Mouse (Mus musculus) mature B cell (primary cell): ENCODE results near the gene Rnf39.

Source experiments
- in situ Hi-C: fragments of 300-500 bp; cut with MboI; formaldehyde crosslinking; loops from 2 replicates; pipeline ENCODE4 v1.14.3; 2019

The Rnf39 gene

DNA sequence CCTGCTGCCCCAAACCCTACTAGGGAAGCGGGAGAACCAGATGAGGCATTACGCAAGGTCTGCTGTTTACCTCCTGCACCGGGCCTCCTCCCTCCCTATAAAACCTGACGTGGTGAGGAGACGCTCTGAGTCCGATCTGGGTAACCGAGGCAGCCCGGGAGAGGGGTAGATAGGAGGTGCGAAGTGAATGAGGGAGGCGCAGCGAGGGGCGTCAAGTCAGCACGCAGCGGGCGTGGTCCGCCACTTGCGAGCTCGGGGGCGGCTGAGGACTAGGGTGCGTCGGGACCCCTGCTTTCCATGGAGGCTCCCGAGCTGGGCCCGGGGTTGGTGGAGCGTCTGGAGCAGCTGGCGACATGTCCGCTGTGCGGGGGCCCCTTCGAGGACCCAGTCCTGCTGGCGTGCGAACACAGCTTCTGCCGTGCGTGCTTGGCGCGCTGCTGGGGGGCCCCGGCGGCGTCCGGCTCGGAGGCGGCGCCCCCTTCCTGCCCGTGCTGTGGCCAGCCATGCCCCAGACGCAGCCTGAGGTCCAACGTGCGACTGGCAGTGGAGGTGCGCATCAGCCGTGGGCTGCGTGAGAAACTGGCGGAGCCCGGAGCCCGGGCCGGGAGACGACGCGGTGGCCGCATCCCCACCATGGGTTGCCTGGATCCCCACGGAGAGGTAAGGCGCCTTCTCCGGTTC, at the start of gene Rnf39:
Gene Rnf39 (plus strand): TSS at position 128 of the 681 bp plus-strand sequence.
- in situ Hi-C loops, result no loop called here

DNA sequence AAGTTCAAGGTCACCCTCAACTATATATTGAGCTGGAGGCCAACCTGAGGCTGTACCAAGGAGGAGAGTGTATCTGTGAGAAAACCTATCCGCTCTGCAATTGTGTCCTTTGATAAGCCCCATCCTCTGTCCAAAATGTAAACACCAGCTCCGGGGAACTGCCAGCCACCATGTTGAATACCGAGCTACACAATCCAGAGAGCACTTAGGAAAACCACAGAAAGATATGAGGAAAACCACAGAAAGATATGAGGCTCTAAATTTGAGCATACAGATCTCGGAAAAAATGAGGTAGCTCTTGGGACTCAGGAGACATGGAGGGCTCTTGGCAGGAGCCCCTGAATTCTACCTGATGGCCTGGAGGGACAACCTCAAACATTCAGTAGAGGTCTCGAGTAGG, 49.3 kb upstream of the Rnf39 start:
- in situ Hi-C loops, result no loop called here

DNA sequence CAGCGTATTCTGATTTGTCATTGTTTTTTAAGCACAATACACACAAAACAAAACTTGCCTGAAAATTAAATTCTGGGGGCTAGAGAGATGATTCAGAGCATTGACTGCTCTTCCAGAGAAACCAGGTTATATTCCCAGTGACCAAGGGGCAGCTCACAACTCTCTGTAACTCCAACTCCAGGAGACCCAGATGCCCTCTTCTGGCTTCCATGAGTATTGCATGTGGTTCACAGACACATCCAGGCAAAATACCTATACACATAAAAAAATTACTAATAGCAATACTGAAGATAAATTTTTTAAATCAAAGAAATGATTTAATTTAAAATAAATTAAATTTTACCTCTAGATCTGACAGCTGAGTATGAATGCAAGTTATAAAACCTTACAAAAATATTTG, 46.1 kb upstream of the Rnf39 start:
- in situ Hi-C loops, result no loop called here

DNA sequence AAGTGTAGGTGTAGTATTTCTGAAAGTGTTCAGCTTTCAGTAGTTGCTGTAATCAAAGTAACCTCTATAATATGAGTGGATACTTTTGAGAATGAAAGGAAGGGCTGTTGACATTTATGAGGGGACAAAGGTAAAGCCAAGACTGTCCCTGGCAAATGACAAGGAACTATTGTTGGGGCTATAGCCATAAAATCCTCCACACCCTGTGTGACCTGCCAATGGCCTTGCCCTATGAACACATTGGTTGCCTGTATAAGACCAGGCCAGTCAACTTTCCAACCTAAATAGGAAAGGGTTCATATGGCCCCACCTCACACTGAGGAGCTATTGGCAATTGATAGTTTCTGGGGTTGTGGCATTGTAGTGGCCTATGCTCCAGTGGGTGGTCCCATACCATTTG, 45.7 kb upstream of the Rnf39 start:
- in situ Hi-C loops, result no loop called here

DNA sequence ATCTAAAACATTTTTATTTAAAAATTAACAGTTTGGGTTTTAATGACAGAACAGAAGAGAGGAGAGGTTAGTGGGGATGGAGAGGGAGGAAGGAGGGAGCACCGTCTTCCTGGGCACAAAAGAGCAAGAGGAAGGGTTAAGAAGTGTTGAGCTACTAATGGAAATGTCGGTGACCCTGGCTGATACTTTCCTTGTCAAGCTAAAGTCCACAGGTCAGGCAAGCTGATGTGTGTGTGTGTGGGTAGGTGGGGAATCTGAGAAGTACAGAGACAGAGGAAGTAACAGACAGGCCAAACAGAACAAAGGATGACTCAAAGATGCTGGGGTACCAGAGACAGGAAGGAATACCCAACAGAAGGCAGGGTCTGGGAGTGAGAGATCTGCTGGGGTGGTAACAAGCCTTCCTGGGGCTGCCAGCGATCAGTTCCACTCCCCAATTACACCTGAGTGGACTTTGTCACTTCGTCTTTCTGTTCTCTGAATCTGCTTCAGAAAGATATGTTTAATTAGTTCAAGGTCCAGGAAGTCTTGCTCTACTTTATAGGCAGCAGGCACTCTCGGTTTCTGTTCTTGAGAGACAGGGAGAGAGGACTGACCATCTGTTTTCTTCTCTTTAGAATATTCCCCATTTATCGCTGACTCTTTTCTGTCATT, 45.0 kb upstream of the Rnf39 start, which contains the start of gene Trim31:
Gene Trim31 (plus strand): TSS at position 567 of the 654 bp plus-strand sequence.
- in situ Hi-C loops, result no loop called here

DNA sequence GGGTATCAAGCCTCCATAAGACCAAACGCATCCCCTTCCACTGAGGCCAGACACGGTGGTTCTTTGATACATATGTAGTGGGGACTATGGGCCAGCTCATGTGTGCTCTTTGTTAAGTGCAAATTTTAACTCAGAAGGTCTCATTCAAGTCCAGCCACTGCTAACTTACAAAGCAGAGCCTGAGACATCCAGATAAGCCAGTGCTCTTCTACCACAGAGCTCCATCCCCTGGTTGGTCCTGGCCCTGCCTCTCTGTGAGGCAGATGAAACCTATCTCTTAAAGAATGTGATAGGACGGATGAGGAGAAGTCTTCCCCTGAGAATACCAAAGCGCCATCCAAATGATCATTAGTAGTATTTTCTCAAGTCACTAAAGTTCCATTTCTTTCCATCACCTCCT, 43.3 kb upstream of the Rnf39 start:
- in situ Hi-C loops, result no loop called here

DNA sequence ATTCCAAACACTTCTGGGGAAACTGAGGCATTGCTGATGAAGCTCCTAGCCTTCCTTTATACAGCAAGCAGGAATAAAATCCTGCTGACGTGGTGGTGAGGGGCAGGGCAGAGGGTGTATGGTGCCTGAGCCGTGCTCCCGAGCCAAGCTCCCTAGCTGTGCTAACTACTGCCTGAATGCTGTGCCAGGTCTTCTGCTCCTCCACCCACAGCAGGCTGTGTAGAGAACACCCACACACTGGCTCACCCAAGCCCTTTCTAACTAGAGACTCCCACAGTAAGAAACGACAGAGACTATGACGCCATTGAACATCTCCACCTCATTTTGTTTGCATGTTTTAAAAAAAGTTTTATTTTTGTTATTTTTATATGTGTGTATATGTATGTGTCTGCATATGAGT, 42.7 kb upstream of the Rnf39 start:
- in situ Hi-C loops, result no loop called here

DNA sequence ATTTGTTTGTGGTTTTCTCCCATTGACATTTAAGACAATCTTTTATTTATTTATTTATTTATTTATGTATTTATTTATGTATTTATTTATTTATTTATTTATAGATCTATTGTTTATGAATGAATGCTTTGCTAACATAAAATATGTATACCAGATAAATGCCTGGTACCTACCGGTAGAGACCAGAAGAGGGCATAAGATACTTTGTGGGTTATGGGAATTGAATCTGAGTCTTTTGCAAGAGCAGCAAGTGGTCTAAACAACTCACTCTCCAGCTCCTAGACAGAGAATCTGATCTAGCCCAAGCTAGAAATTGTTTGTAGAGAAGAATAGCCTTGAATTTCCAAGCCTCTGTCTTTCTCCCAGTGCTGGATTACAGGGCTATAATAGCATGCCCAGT, 42.0 kb upstream of the Rnf39 start:
- in situ Hi-C loops, result no loop called here

DNA sequence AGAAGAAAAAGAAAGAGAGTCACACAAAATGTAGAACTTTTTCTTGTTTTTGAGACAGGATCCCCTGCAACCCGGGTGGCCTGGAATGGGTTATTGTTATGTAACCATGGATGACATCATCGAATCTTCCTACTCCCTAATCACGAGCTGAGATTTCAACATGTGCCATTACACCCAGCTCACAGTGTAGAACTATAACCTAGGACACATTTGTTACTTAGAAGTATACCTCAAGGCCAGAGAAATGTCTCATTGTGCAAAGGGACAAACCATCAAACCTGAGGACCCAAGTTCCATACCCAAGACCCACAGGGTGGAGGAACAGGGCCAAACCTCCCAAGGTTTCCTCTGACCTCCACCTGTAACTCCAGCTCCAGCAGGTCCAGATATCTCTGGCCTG, 39.1 kb upstream of the Rnf39 start:
- in situ Hi-C loops, result no loop called here

DNA sequence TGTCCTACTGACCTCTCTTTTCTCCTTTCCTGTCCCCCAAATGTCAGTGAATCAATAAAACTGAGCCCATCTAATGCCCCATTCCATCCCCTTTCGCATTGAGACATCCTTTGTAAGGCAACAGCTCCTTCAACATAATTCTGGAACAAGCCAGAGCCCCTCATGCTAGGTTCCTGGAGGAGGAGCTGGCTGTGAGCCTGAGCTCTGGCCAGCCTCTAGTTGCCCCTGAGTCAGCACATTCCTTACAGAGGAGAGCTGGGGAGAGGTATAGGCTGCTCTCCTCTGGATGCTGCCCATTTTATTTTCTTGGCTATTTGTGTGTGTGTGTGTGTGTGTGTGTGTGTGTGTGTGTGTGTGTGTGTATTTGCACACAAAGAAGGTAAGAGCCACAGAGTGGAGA, 34.5 kb upstream of the Rnf39 start:
- in situ Hi-C loops, result no loop called here

DNA sequence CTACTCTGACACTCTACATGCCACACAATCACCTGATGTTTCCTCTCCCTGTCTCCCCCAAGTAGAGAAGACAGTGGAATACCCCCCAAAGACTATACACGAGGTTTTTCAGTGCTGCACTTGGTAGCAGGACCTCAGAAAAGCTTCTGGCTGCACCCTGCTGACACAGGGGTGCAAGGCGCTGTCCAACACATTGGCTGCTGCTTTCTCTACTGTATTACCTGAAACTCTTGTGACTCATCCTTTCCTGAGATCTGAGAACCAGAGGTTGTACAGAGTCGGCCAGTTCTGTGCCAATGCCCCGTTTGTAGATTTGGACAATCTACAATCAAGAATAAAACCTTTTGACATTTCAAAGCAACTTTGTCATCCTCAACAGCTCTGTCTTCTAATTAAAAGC, 32.9 kb upstream of the Rnf39 start:
- in situ Hi-C loops, result no loop called here

DNA sequence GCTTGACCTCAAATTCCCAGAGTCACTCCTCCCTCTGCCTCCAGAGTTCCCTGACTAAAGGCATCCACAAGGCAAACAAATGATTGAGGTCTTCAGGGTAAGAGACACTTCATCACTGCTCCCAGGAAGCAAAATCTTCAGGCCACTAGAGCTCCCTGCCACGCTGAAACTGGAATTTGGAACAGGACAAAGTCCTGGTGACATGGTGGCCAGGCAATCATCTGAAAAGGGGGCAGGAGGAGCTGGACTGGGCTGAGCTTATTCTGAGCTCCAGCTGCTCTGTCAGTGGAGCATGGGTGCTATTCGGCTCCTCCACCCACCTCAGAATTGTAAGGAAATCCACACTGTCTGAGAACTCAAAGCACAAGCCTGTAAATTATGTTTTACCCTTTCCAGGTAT, 30.7 kb upstream of the Rnf39 start:
- in situ Hi-C loops, result no loop called here

DNA sequence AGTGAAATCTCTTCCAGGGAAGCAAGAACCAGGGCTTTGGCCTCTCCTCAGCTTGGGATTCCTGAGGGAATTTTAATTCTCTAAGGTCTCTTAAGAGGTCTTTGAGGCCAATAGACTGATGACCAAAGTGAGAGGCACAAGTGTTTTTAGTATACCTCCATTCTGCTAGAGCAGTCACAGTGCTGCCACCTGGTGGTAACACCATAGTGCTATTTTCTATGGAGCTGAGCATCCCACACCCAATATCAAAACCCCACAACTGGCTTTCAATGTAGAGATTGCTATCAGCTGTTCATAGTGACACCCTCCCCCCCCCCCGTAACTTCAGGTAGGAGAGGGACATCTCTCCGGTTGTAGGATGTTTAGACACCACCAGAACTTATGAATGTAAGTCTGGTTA, 28.6 kb upstream of the Rnf39 start:
- in situ Hi-C loops, result no loop called here

DNA sequence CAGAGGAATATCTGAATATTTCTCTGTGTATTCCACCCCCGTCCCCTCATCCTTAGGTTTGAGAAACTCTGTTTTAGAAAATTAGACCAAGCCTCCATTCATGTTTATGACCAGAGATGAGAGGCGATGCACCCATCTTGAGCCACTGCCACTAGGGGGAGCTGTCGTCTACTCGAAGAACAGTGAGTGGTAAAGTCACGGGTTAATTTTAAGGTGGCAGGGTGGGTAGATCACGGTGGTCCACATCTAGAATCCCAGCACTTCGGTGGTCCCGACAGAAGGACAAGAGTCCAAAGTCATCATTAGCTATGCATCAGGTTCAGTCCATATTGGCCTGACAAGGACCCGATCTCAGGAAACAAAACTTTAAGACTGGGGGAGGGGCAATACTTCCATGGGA, 27.6 kb upstream of the Rnf39 start:
- in situ Hi-C loops, result no loop called here

DNA sequence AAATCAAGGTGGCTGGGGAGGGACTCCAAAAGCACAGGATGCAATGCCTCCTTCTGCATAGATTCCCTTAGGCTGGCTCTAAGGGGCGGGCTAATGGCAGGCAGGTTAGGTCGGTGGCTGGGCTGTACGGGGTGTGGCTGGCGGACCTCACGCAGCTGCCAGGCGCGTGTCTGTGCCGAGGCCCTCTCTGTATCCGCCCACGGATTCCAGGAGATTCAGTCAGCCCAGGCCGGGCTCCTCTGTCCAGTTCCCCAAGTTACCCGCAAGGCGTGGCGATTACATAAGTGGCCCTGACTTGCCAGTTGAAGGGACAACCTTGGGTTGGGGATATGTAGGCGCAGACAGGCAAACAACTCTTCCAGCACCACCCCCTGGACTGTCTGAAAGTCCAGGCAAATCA, 22.5 kb upstream of the Rnf39 start:
- in situ Hi-C loops, result no loop called here

DNA sequence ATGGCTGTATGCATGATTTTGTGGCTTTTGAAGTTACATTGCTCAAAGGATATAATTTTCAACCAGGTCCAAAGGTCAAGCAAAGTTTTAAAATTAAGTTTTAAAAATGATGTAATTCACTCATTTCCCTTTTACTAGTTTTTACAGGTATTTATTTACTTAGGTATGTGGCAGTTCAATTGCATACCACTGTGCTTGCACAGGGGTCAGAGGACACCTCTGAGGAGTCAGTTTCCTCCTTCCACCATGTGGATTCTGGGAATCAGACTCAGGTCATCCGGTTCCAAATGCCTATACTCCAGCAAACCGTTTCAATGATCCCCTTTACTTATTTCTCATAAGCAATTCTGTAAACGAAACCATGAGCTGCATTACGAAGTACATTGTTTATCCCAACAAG, 20.0 kb upstream of the Rnf39 start:
- in situ Hi-C loops, result no loop called here

DNA sequence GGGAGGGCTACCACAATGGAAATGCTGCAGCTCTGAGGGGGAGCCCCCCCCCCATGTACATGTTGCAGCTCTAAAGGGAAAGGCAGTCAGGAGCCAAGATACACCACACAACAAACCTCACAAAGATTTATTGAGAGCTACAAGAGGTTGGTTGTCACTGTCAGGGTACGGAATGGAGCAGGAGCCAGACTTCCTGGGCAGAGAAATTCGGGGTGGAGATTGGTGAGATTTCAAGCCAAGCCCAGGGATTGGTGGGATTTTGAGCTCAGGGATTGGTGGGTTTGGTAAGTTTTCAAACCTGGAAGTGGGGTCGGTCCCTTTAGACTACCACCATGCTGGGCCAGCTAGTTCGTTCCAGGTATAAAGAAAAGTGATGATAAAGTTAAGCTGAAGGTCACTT, 19.2 kb upstream of the Rnf39 start:
- in situ Hi-C loops, result no loop called here

DNA sequence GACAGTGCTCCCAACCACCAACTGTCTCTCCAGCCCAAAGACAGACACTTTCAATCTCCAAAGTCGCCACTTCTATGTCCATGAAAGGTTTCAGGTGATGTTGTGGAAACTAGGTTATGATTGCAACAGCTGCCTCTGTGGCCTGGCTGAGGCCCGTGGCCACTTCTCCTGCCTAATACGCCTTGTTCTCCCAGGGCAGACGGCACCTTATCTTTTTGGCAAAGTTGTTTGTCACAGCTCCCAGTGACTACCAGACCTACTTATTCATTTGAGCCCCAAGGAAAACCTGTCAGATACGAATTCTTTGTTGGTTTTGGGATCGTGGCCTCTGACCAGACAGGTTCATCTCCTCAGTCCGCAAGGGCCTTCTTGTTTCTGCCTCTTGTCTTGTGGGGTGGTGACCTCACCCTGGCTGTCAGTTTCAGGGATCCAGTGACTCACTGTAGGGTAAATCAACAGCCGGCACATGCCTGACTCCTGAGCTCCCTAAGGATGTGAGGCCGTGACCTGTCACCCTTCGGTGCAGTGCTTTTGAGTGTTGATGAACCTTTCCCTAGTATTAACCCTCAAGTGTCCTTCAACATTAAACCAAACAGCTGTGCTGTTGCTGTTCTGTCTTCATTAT, 15.1 kb upstream of the Rnf39 start:
- in situ Hi-C loops, result no loop called here

DNA sequence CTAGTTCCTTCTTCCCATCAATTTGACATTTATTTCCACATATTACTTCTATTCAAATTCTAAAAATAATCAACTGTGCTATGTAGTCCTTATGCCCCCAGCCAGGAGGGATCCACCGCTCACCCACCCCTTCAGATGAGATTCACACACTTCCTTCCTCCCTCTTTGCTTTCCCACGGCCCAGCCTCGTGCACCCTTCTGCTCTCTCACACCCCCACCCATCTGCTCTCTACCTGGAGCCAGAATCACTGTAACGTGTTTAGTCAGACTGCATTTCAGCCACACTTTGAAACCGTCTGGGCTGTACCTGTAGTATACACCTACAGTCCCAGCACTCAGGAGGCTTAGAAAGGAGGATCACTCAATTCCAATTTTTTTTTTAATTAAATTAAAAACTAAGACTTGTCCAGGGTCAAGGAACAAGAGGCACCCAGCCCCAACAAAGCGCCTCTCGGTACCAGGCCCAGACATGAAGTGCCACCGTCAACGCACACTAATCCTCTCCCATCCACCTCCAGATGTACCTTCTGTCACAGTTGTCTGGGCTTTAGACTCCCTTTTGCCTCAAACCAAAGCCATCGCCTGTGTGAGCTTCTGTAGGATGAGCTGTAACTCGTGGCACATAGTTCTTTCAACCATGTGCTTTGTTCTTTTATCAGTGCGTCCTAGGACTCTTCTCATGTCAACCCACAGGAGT, 13.3 kb upstream of the Rnf39 start:
- in situ Hi-C loops, result no loop called here

DNA sequence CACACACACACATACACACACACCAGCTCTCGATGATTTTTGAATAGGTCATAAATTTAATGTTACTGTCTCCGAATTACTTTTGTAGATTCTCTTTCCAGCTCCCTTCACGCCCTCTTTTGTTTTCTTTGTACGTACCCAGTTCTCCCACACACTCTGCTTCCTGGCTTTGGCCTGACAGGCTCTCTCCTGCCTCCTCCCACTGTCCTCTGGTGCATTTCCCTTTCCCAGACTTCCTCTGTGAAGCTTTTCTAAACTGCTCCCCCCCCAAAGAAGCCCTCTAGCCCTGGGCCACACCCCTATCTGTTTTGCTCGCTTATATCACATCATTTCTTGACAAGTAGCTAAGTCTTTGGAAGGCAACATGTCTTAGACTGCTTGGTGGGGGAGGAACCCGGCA, 12.5 kb upstream of the Rnf39 start:
- in situ Hi-C loops, result no loop called here

DNA sequence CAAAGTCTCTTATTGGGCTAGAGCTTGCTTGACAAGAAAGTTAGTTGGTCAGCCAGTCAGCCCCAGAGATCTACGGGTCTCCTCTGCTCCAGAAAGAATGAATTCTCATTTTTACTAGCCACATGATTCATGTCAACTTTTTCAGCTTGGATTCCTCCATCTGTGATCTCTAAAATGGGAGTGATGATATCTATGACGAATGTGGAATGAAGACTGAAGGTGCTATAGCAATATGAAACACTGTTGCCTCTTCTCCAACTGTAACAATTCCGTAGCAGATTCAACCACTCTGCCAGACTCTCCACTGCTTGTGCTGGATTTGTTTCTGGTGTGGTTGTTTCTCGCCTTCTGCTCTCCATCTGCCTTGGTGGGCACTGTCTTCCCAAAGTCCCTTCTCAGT, 11.6 kb upstream of the Rnf39 start:
- in situ Hi-C loops, result no loop called here

DNA sequence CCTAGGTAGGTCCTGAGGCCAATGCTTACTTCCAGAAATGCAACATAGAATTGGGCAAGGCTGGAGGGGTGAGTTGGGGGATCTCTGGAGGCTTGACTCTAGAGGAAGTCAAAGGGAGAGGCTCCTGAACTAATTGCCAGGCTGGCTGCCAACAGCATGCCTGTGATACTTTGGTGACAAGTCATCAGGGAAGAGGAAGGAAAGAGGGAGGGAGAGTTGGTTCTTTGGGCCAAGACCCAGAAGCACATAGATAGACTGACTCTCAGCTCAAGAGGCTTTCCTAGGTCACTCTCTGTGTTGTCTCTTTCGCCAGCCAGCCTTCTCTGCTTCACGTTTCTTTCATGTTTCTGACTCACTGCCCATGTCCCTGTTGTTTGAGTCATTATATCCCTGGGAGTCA, 10.9 kb upstream of the Rnf39 start:
- in situ Hi-C loops, result no loop called here

DNA sequence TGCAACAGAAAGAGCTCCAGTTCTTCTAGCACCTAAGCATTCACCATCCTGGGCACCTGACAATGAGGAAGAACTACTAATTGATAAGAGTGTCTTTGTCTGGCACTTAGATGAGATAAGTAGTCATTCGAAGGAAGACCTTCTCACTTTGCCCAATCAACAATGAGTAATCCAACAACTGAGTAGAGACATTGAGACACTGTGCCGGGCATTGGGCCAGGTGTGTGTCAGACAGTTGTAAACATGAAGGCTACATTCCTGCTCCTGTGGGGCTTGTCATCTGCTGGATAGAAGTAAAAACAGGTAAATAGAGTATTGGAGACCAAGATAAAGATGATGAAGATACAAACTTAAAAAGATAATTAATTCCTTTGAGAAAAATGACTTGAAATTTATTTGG, 4.7 kb upstream of the Rnf39 start:
- in situ Hi-C loops, result no loop called here
